Mouse (Mus musculus) heart, embryonic 12.5 days (tissue): ENCODE data around the gene Itk. TPM values are rescaled to one million over a fixed set of nuclear protein-coding genes. Genes with fewer than 3 reads are reported as not detected.

Source experiments
- ATAC-seq: fragments of 200-750 bp; cut with Nextera tagmentation; 2 replicates; pipeline ENCODE4 v1.8.0; 2017; ENCODE audit warnings: moderate TSS enrichment, moderate library complexity; ENCODE audit not compliant: insufficient number of reproducible peaks, low FRiP score
- H3K27ac ChIP-seq: fragments of 300-500 bp; sonication (generic); 2 replicates; pipeline ENCODE4 v1.5.1; 2016; ENCODE audit warnings: mild to moderate bottlenecking, moderate library complexity; ENCODE audit not compliant: poor library complexity, severe bottlenecking
- H3K27me3 ChIP-seq: fragments of 300-500 bp; sonication (generic); replicated peaks from 2 replicates; pipeline ENCODE4 v1.6.1; 2016; ENCODE audit warnings: mild to moderate bottlenecking, moderate library complexity
- H3K36me3 ChIP-seq: fragments of 300-500 bp; sonication (generic); 2 replicates; pipeline ENCODE4 v1.6.1; 2016; ENCODE audit warnings: mild to moderate bottlenecking, moderate library complexity
- H3K4me1 ChIP-seq: fragments of 300-500 bp; sonication (generic); replicated peaks from 2 replicates; pipeline ENCODE4 v1.6.1; 2016; ENCODE audit warnings: mild to moderate bottlenecking
- H3K4me2 ChIP-seq: fragments of 300-500 bp; sonication (generic); 2 replicates; pipeline ENCODE4 v1.6.1; 2016; ENCODE audit warnings: mild to moderate bottlenecking, moderate library complexity
- H3K4me3 ChIP-seq: fragments of 300-500 bp; sonication (generic); 2 replicates; pipeline ENCODE4 v1.5.1; 2016; ENCODE audit warnings: mild to moderate bottlenecking
- H3K9ac ChIP-seq: fragments of 300-500 bp; sonication (generic); 2 replicates; pipeline ENCODE4 v1.6.1; 2016; ENCODE audit warnings: mild to moderate bottlenecking, moderate library complexity
- H3K9me3 ChIP-seq: fragments of 300-500 bp; sonication (generic); replicated peaks from 2 replicates; pipeline ENCODE4 v1.6.1; 2016; ENCODE audit warnings: mild to moderate bottlenecking, moderate library complexity
- WGBS: fragments of 180-500 bp; shearing (Covaris S2); methylation state at CpG from one replicate; pipeline ENCODE4 v1.1.7; 2016; 5-methylcytosine and 5-hydroxymethylcytosine counted together
- polyA plus RNA-seq: library from polyadenylated mRNA; unstranded; fragments of >200 nt; fragmentation: Nextera tagmentation; extraction: Ambion mirVana; gene quantifications from 2 replicates; pipeline ENCODE4 v1.2.1, GENCODE M21; 2016

Itk gene
- polyA plus RNA-seq, 1 experiment from 2014 or later, result not detected

GRCm38 (mm10) chr11:46305881-46306520 lies 83.3 kb downstream of the Itk start:
- Histone ChIP-seq H3K4me1 (no peaks in the 10 kb centered on the region), H3K9ac (no peak overlapping the region), H3K9me3 (no peaks in the 10 kb centered on the region), H3K27ac (no peak overlapping the region), H3K4me3 (no peak overlapping the region), H3K36me3 (no peaks in the 10 kb centered on the region), H3K4me2 (no peak overlapping the region), H3K27me3 (peaks cover 9% of the 10 kb centered on the region)
- 74% methylated on average over 9 of the region's 9 CpGs for WGBS
- no peak for ATAC-seq

GRCm38 (mm10) chr11:46304864-46305710 lies 84.2 kb downstream of the Itk start:
- ATAC-seq, result no peak
- Histone ChIP-seq H3K27ac (no peak overlapping the region), H3K9me3 (no peaks in the 10 kb centered on the region), H3K36me3 (no peaks in the 10 kb centered on the region), H3K9ac (no peak overlapping the region), H3K4me3 (no peak overlapping the region), H3K27me3 (peaks cover 6% of the 10 kb centered on the region), H3K4me2 (no peak overlapping the region), H3K4me1 (no peaks in the 10 kb centered on the region)
- 80% methylated on average over 9 of the region's 9 CpGs for WGBS

- H3K4me3 ChIP-seq, result no peak overlapping the region
- no peak for ATAC-seq
Observed at GRCm38 (mm10) chr11:46304093-46304492, 85.2 kb downstream of the Itk start.

GRCm38 (mm10) chr11:46302471-46302870 lies 86.8 kb downstream of the Itk start:
- Histone ChIP-seq H3K27ac (no peak overlapping the region), H3K9me3 (no peaks in the 10 kb centered on the region), H3K4me1 (0 out of 2 replicates have a peak, but pooled peaks cover 4% of the 10 kb centered on the region), H3K4me3 (no peak overlapping the region), H3K27me3 (no peaks in the 10 kb centered on the region), H3K4me2 (no peak overlapping the region), H3K36me3 (no peaks in the 10 kb centered on the region), H3K9ac (no peak overlapping the region)
- 83% methylated on average over 9 of the region's 9 CpGs for WGBS
- no peak for ATAC-seq

More at GRCm38 (mm10) chr11:46304093-46304492, 85.2 kb downstream of the Itk start:
- Histone ChIP-seq H3K4me2 (no peak overlapping the region), H3K9ac (no peak overlapping the region), H3K9me3 (no peaks in the 10 kb centered on the region), H3K36me3 (no peaks in the 10 kb centered on the region), H3K27ac (no peak overlapping the region), H3K4me1 (0 out of 2 replicates have a peak, but pooled peaks cover 4% of the 10 kb centered on the region), H3K27me3 (no peaks in the 10 kb centered on the region)
- whole genome bisulfite sequencing, result 78% methylated on average over 10 of the region's 10 CpGs

- no peak overlapping the region for H3K4me3 ChIP-seq
- no peaks in the 10 kb centered on the region for H3K9me3 ChIP-seq
- no peaks in the 10 kb centered on the region for H3K36me3 ChIP-seq
- H3K9ac ChIP-seq, result no peak overlapping the region
- H3K27ac ChIP-seq, result no peak overlapping the region
- H3K27me3 ChIP-seq, result no peaks in the 10 kb centered on the region
- 80% methylated on average over 23 of the region's 23 CpGs for WGBS
- no peak for ATAC-seq
- H3K4me2 ChIP-seq, result no peak overlapping the region
- 0 out of 2 replicates have a peak, but pooled peaks cover 4% of the 10 kb centered on the region for H3K4me1 ChIP-seq
Observed at GRCm38 (mm10) chr11:46301579-46302248, 87.6 kb downstream of the Itk start.

GRCm38 (mm10) chr11:46299901-46300300 lies 89.4 kb downstream of the Itk start:
- Histone ChIP-seq H3K27ac (no peak overlapping the region), H3K27me3 (no peaks in the 10 kb centered on the region), H3K4me1 (0 out of 2 replicates have a peak, but pooled peaks cover 4% of the 10 kb centered on the region), H3K9me3 (no peaks in the 10 kb centered on the region), H3K36me3 (no peaks in the 10 kb centered on the region), H3K9ac (no peak overlapping the region), H3K4me3 (no peak overlapping the region), H3K4me2 (no peak overlapping the region)
- ATAC-seq, result no peak
- 65% methylated on average over 6 of the region's 6 CpGs for WGBS

GRCm38 (mm10) chr11:46298889-46299785 lies 90.2 kb downstream of the Itk start:
- Histone ChIP-seq H3K4me3 (no peak overlapping the region), H3K4me1 (0 out of 2 replicates have a peak, but pooled peaks cover 4% of the 10 kb centered on the region), H3K4me2 (no peak overlapping the region), H3K36me3 (no peaks in the 10 kb centered on the region), H3K27ac (no peak overlapping the region), H3K9ac (no peak overlapping the region), H3K27me3 (no peaks in the 10 kb centered on the region), H3K9me3 (no peaks in the 10 kb centered on the region)
- 68% methylated on average over 13 of the region's 13 CpGs for WGBS
- ATAC-seq, result no peak

GRCm38 (mm10) chr11:46294390-46294789 lies 94.9 kb downstream of the Itk start:
- 88% methylated on average over 11 of the region's 11 CpGs for WGBS
- Histone ChIP-seq H3K27ac (no peak overlapping the region), H3K4me1 (0 out of 2 replicates have a peak, but pooled peaks cover 4% of the 10 kb centered on the region), H3K9me3 (no peaks in the 10 kb centered on the region), H3K36me3 (0 out of 2 replicates have a peak, but pooled peaks cover 3% of the 10 kb centered on the region), H3K4me2 (no peak overlapping the region), H3K27me3 (no peaks in the 10 kb centered on the region), H3K4me3 (no peak overlapping the region), H3K9ac (no peak overlapping the region)
- no peak for ATAC-seq

GRCm38 (mm10) chr11:46293491-46293890 lies 95.8 kb downstream of the Itk start:
- WGBS, result 80% methylated on average over 5 of the region's 5 CpGs
- H3K27ac ChIP-seq, result no peak overlapping the region
- H3K36me3 ChIP-seq, result 0 out of 2 replicates have a peak, but pooled peaks cover 4% of the 10 kb centered on the region
- no peaks in the 10 kb centered on the region for H3K4me1 ChIP-seq
- H3K9ac ChIP-seq, result no peak overlapping the region
- H3K4me2 ChIP-seq, result no peak overlapping the region
- H3K4me3 ChIP-seq, result no peak overlapping the region
- no peaks in the 10 kb centered on the region for H3K27me3 ChIP-seq
- ATAC-seq, result no peak
- H3K9me3 ChIP-seq, result no peaks in the 10 kb centered on the region

- Histone ChIP-seq H3K36me3 (0 out of 2 replicates have a peak, but pooled peaks cover 4% of the 10 kb centered on the region), H3K4me2 (no peak overlapping the region), H3K27ac (no peak overlapping the region), H3K4me3 (no peak overlapping the region), H3K4me1 (no peaks in the 10 kb centered on the region), H3K27me3 (no peaks in the 10 kb centered on the region), H3K9me3 (no peaks in the 10 kb centered on the region), H3K9ac (no peak overlapping the region)
- 61% methylated on average over 10 of the region's 10 CpGs for WGBS
- no peak for ATAC-seq
Observed at GRCm38 (mm10) chr11:46290988-46291405, 98.3 kb downstream of the Itk start.
